Mouse (Mus musculus): ENCODE measurements at regions not wholly inside any gene's neighbourhood (a gene's known extent, or its start where the extent isn't known, plus 50 kb on each side); places are given as distances from the start of the nearest gene placed in this dataset.

GRCm38 (mm10) chr10:91734691-91735090 is 553.6 kb upstream of the Tmpo start:
- no peak for DNase-seq (ENCODE audit: extremely low spot score, low spot score)

- no peak for DNase-seq (ENCODE audit: extremely low spot score, low spot score)
Observed at GRCm38 (mm10) chr10:91732007-91732589, 551.0 kb upstream of the Tmpo start.

- DNase-seq (ENCODE audit: extremely low spot score, low spot score), result no peak
Observed at GRCm38 (mm10) chr10:91730062-91730461, 548.9 kb upstream of the Tmpo start.

GRCm38 (mm10) chr10:91719561-91720371 is 538.7 kb upstream of the Tmpo start:
- no peak for DNase-seq (ENCODE audit: extremely low spot score, low spot score)

GRCm38 (mm10) chr10:91716604-91717003 is 535.5 kb upstream of the Tmpo start:
- no peak for DNase-seq (ENCODE audit: extremely low spot score, low spot score)

- no peak for DNase-seq (ENCODE audit: extremely low spot score, low spot score)
Observed at GRCm38 (mm10) chr10:91714648-91715047, 533.5 kb upstream of the Tmpo start.

- no peak for DNase-seq (ENCODE audit: extremely low spot score, low spot score)
Observed at GRCm38 (mm10) chr10:91713529-91713928, 532.4 kb upstream of the Tmpo start.

GRCm38 (mm10) chr10:91706816-91707215 is 525.7 kb upstream of the Tmpo start:
- no peak for DNase-seq (ENCODE audit: extremely low spot score, low spot score)

- DNase-seq (ENCODE audit: extremely low spot score, low spot score), result no peak
Observed at GRCm38 (mm10) chr10:91704751-91705150, 523.6 kb upstream of the Tmpo start.

GRCm38 (mm10) chr10:91701822-91702221 is 520.7 kb upstream of the Tmpo start:
- no peak for DNase-seq (ENCODE audit: extremely low spot score, low spot score)

- no peak for DNase-seq (ENCODE audit: extremely low spot score, low spot score)
Observed at GRCm38 (mm10) chr10:91686082-91686618, 505.0 kb upstream of the Tmpo start.

- no peak for DNase-seq (ENCODE audit: extremely low spot score, low spot score)
Observed at GRCm38 (mm10) chr10:91685164-91686027, 504.3 kb upstream of the Tmpo start.

- no peak for DNase-seq (ENCODE audit: extremely low spot score, low spot score)
Observed at GRCm38 (mm10) chr10:91679641-91680040, 498.5 kb upstream of the Tmpo start.

- no peak for DNase-seq (ENCODE audit: extremely low spot score, low spot score)
Observed at GRCm38 (mm10) chr10:91637911-91638310, 456.8 kb upstream of the Tmpo start.

GRCm38 (mm10) chr10:91628672-91629071 is 447.6 kb upstream of the Tmpo start:
- DNase-seq (ENCODE audit: extremely low spot score, low spot score), result no peak

- DNase-seq (ENCODE audit: extremely low spot score, low spot score), result no peak
Observed at GRCm38 (mm10) chr10:91622281-91622680, 441.2 kb upstream of the Tmpo start.

- DNase-seq (ENCODE audit: extremely low spot score, low spot score), result no peak
Observed at GRCm38 (mm10) chr10:91613794-91614479, 432.8 kb upstream of the Tmpo start.

- DNase-seq (ENCODE audit: extremely low spot score, low spot score), result no peak
Observed at GRCm38 (mm10) chr10:91612052-91612451, 430.9 kb upstream of the Tmpo start.

- no peak for DNase-seq (ENCODE audit: extremely low spot score, low spot score)
Observed at GRCm38 (mm10) chr10:91594891-91595290, 413.8 kb upstream of the Tmpo start.

- no peak for DNase-seq (ENCODE audit: extremely low spot score, low spot score)
Observed at GRCm38 (mm10) chr10:91593378-91593777, 412.3 kb upstream of the Tmpo start.

- DNase-seq (ENCODE audit: extremely low spot score, low spot score), result no peak
Observed at GRCm38 (mm10) chr10:91591845-91592244, 410.7 kb upstream of the Tmpo start.

All from neural tube, embryonic 10.5 days (tissue).